In genomic region chr10:9866793-9867579, GRCm38 (mm10) we compare ENCODE assay signal across 12 mouse cellular contexts. TPM values are rescaled to one million over a fixed set of nuclear protein-coding genes. Genes with fewer than 3 reads are reported as not detected.
DNase-seq lines count a peak whose midpoint lies in the region; ATAC-seq and TF ChIP-seq lines count a peak whose summit lies in the region.
"Had no signal": no experiment of that assay in that cellular context is flagged by ENCODE, and none has a peak within 500 bp of the region (broad histone marks: within the 10 kb centered on the region; RNA-seq: fewer than 3 reads in every experiment).

No protein-coding gene starts in this region.

- WGBS in forebrain, embryonic 14.5 days, result 72% methylated on average over 17 of the region's 17 CpGs
- 85% methylated on average over 17 of the region's 17 CpGs for WGBS in forebrain, embryonic 12.5 days
- 70% methylated on average over 17 of the region's 17 CpGs for WGBS in intestine, postnatal 0 days
- 68% methylated on average over 17 of the region's 17 CpGs for WGBS in intestine, embryonic 16.5 days
- WGBS in kidney, postnatal 0 days, result 56% methylated on average over 17 of the region's 17 CpGs

- no peak overlapping the region for H3K4me3 ChIP-seq in forebrain, embryonic 14.5 days (ENCODE audit: low read depth, low read length)
- H3K4me3 ChIP-seq in forebrain, embryonic 12.5 days (replicated peaks), result no peak overlapping the region
- no peak overlapping the region for H3K4me3 ChIP-seq in intestine, postnatal 0 days (ENCODE audit: low read depth, low read length)
- H3K4me3 ChIP-seq in intestine, embryonic 16.5 days (ENCODE audit: low read length), result no peak overlapping the region
- H3K4me3 ChIP-seq in kidney, postnatal 0 days (replicated peaks; ENCODE audit: low read depth, low read length), result no peak overlapping the region
- H3K4me3 ChIP-seq: embryonic facial prominence, embryonic 12.5 days; heart, embryonic 15.5 days; liver, embryonic 12.5 days; midbrain, embryonic 10.5 days had no signal

- H3K4me2 ChIP-seq in forebrain, embryonic 14.5 days (ENCODE audit: low read length), result no peak overlapping the region
- no peak overlapping the region for H3K4me2 ChIP-seq in forebrain, embryonic 12.5 days
- H3K4me2 ChIP-seq in intestine, postnatal 0 days (replicated peaks; ENCODE audit: low read depth), result no peak overlapping the region
- no peak overlapping the region for H3K4me2 ChIP-seq in intestine, embryonic 16.5 days (ENCODE audit: low read depth, low read length)
- H3K4me2 ChIP-seq in kidney, postnatal 0 days (ENCODE audit: low read length), result no peak overlapping the region
- H3K4me2 ChIP-seq: embryonic facial prominence, embryonic 12.5 days; heart, embryonic 15.5 days; liver, embryonic 12.5 days had no signal

- H3K9me3 ChIP-seq in forebrain, embryonic 14.5 days (replicated peaks; ENCODE audit: control insufficient read depth, low read length), result no peaks in the 10 kb centered on the region
- H3K9me3 ChIP-seq in forebrain, embryonic 12.5 days, result no peaks in the 10 kb centered on the region
- no peaks in the 10 kb centered on the region for H3K9me3 ChIP-seq in intestine, postnatal 0 days (ENCODE audit: control insufficient read depth)
- H3K9me3 ChIP-seq in intestine, embryonic 16.5 days (ENCODE audit: control insufficient read depth, low read length), result no peaks in the 10 kb centered on the region
- H3K9me3 ChIP-seq in kidney, postnatal 0 days (replicated peaks; ENCODE audit: low read length), result no peaks in the 10 kb centered on the region
- H3K9me3 ChIP-seq: embryonic facial prominence, embryonic 12.5 days; heart, embryonic 15.5 days; liver, embryonic 12.5 days; midbrain, embryonic 10.5 days had no signal

- ATAC-seq in forebrain, embryonic 14.5 days, result peak; percentile 40; the same call in 1 of the 2 replicates
- no peak for ATAC-seq in forebrain, embryonic 12.5 days (ENCODE audit: low FRiP score)
- no peak for ATAC-seq in intestine, postnatal 0 days
- no peak for ATAC-seq in intestine, embryonic 16.5 days
- no peak for ATAC-seq in kidney, postnatal 0 days (replicated peaks; ENCODE audit: low FRiP score, low read depth)
- no peak for ATAC-seq in activated CD4-positive, CD25-positive, alpha-beta regulatory T cell, adult 4 months
- ATAC-seq: liver, embryonic 12.5 days had no signal

- TF ChIP-seq CTCF in intestine, postnatal 0 days (IDR thresholded peaks at IDR 0.05; ENCODE audit: low read depth), result peak; percentile 45; the same call in 1 of the 2 replicates
- TF ChIP-seq CTCF in kidney, postnatal 0 days (IDR thresholded peaks at IDR 0.05; ENCODE audit: low read depth), result peak; percentile 51

- H3K27ac ChIP-seq in forebrain, embryonic 14.5 days (ENCODE audit: low read depth, low read length), result no peak overlapping the region
- no peak overlapping the region for H3K27ac ChIP-seq in forebrain, embryonic 12.5 days
- H3K27ac ChIP-seq in intestine, postnatal 0 days (ENCODE audit: low read depth, low read length), result no peak overlapping the region
- H3K27ac ChIP-seq in intestine, embryonic 16.5 days (ENCODE audit: low read length), result no peak overlapping the region
- no peak overlapping the region for H3K27ac ChIP-seq in kidney, postnatal 0 days
- H3K27ac ChIP-seq: embryonic facial prominence, embryonic 12.5 days; heart, embryonic 15.5 days; liver, embryonic 12.5 days; midbrain, embryonic 10.5 days had no signal

- peak; percentile 58 for DNase-seq in forebrain, embryonic 14.5 days (ENCODE audit: low spot score)
- DNase-seq in kidney, postnatal 0 days (ENCODE audit: low spot score), result peak; percentile 66
- peak; percentile 24 for DNase-seq in lung, postnatal 14 days
- DNase-seq in thymus, adult 18-20 months, result no peak

- H3K27me3 ChIP-seq in forebrain, embryonic 14.5 days (replicated peaks; ENCODE audit: control insufficient read depth, insufficient read depth, low read length), result no peaks in the 10 kb centered on the region
- H3K27me3 ChIP-seq in forebrain, embryonic 12.5 days, result no peaks in the 10 kb centered on the region
- H3K27me3 ChIP-seq in intestine, postnatal 0 days (replicated peaks; ENCODE audit: control insufficient read depth, insufficient read depth, low read length), result no peaks in the 10 kb centered on the region
- no peaks in the 10 kb centered on the region for H3K27me3 ChIP-seq in intestine, embryonic 16.5 days (replicated peaks; ENCODE audit: control insufficient read depth, insufficient read depth, low read length)
- no peaks in the 10 kb centered on the region for H3K27me3 ChIP-seq in kidney, postnatal 0 days (ENCODE audit: insufficient read depth, low read length)
- H3K27me3 ChIP-seq: embryonic facial prominence, embryonic 12.5 days; heart, embryonic 15.5 days; liver, embryonic 12.5 days had no signal

- H3K4me1 ChIP-seq in forebrain, embryonic 14.5 days (ENCODE audit: control insufficient read depth, insufficient read depth, low read length), result no peaks in the 10 kb centered on the region
- no peaks in the 10 kb centered on the region for H3K4me1 ChIP-seq in forebrain, embryonic 12.5 days
- H3K4me1 ChIP-seq in intestine, postnatal 0 days (replicated peaks; ENCODE audit: control insufficient read depth, insufficient read depth, low read length), result no peaks in the 10 kb centered on the region
- no peaks in the 10 kb centered on the region for H3K4me1 ChIP-seq in intestine, embryonic 16.5 days (ENCODE audit: control insufficient read depth, insufficient read depth, low read length)
- H3K4me1 ChIP-seq in kidney, postnatal 0 days (replicated peaks; ENCODE audit: insufficient read depth, low read length), result no peaks in the 10 kb centered on the region
- H3K4me1 ChIP-seq: embryonic facial prominence, embryonic 12.5 days; heart, embryonic 15.5 days; liver, embryonic 12.5 days had no signal

- no peaks in the 10 kb centered on the region for H3K36me3 ChIP-seq in forebrain, embryonic 14.5 days (ENCODE audit: control insufficient read depth, insufficient read depth, low read length)
- H3K36me3 ChIP-seq in forebrain, embryonic 12.5 days (replicated peaks), result no peaks in the 10 kb centered on the region
- H3K36me3 ChIP-seq in intestine, postnatal 0 days (ENCODE audit: control insufficient read depth, insufficient read depth), result no peaks in the 10 kb centered on the region
- H3K36me3 ChIP-seq in intestine, embryonic 16.5 days (ENCODE audit: control insufficient read depth, insufficient read depth, low read length), result no peaks in the 10 kb centered on the region
- H3K36me3 ChIP-seq in kidney, postnatal 0 days (ENCODE audit: insufficient read depth, low read length), result 0 out of 2 replicates have a peak, but pooled peaks cover 3% of the 10 kb centered on the region
- H3K36me3 ChIP-seq: embryonic facial prominence, embryonic 12.5 days; heart, embryonic 15.5 days; liver, embryonic 12.5 days; midbrain, embryonic 10.5 days had no signal

- H3K9ac ChIP-seq in forebrain, embryonic 14.5 days (ENCODE audit: low read length), result no peak overlapping the region
- H3K9ac ChIP-seq in forebrain, embryonic 12.5 days, result no peak overlapping the region
- no peak overlapping the region for H3K9ac ChIP-seq in intestine, postnatal 0 days (ENCODE audit: low read depth, low read length)
- H3K9ac ChIP-seq in intestine, embryonic 16.5 days (ENCODE audit: low read depth, low read length), result no peak overlapping the region
- H3K9ac ChIP-seq in kidney, postnatal 0 days (ENCODE audit: low read depth, low read length), result no peak overlapping the region
- H3K9ac ChIP-seq: embryonic facial prominence, embryonic 12.5 days; heart, embryonic 15.5 days; liver, embryonic 12.5 days had no signal

RNA-seq across cellular contexts. Expression of gene Stxbp5, which starts 33.9 kb away (rescaled TPM):
- 5.8 and 8.0 TPM in 2 replicates for polyA plus RNA-seq in forebrain, embryonic 14.5 days (2014; fragmentation: Nextera tagmentation; extraction: Ambion mirVana)
- 7.9 and 8.9 TPM in 2 replicates for polyA plus RNA-seq in forebrain, embryonic 12.5 days (2016; fragmentation: Nextera tagmentation; extraction: Ambion mirVana)
- 3.9 and 4.6 TPM in 2 replicates for polyA plus RNA-seq in intestine, postnatal 0 days (2015; fragmentation: Nextera tagmentation; extraction: Ambion mirVana)
- polyA plus RNA-seq in intestine, embryonic 16.5 days (2015; fragmentation: Nextera tagmentation; extraction: Ambion mirVana), result 3.0 and 3.1 TPM in 2 replicates
- 2.9 and 3.4 TPM in 2 replicates for polyA plus RNA-seq in kidney, postnatal 0 days (2015; fragmentation: Nextera tagmentation; extraction: Ambion mirVana)
- polyA plus RNA-seq in activated CD4-positive, CD25-positive, alpha-beta regulatory T cell, adult 4 months (2017; shearing (Covaris generic)), result 10 to 100 TPM; 10.5 to 10.9 TPM

Comparison
In these comparisons a context has a peak if more than half of its experiments do, and no peak if none do; other contexts are left out.
1. DNase-seq: peak in forebrain, embryonic 14.5 days (single experiment), kidney, postnatal 0 days (single experiment) and lung, postnatal 14 days (single experiment); none in thymus, adult 18-20 months (0 of 2).